Mouse (Mus musculus) brain, adult 2 months (tissue): ENCODE measurements around the gene Retreg3.

Experiments used
- DNase-seq: peaks from one replicate; pipeline ENCODE4 v3.0.0; 2011; ENCODE audit warnings: low read depth, low spot score

Gene Retreg3

GRCm38 (mm10) chr11:101079746-101080145 is 39.9 kb downstream of the Retreg3 start:
- no peak for DNase-seq

- DNase-seq, result no peak
These were observed 41.6 kb downstream of the Retreg3 start, which contains the start of gene Hsd17b1 for GRCm38 (mm10) chr11:101078121-101078520. Hsd17b1 (plus strand) TSS chr11:101078411.

DNA sequence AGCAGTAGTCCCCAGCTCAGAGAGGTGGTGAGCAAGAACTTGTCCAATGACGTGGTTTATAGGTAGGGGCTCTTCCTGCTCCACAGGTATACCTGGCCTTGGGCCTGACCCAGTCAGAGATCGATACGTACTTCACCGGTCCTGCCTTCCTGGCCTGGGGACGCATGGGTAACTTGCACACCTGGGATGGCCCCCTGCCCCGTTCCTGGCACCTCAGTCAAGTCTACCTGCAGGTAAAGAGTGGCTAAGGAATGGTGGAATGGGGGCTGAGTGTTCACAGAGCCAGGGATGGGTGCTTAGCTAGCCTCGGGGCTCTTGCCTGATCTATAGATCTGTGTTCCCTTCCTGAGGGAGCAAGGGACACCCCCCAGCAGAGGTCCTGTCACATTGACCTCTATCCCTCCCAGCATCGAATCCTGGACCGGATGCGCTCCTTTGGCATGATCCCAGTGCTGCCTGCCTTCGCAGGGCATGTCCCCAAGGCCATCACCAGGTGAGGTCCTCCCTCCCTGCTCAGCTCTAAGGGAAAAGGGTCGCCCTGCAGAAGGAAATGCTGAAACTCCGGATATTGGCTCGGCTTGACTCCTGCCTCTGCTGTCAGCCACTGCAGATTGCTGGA is 47.8 kb downstream of the Retreg3 start:
- DNase-seq, result no peak

DNA sequence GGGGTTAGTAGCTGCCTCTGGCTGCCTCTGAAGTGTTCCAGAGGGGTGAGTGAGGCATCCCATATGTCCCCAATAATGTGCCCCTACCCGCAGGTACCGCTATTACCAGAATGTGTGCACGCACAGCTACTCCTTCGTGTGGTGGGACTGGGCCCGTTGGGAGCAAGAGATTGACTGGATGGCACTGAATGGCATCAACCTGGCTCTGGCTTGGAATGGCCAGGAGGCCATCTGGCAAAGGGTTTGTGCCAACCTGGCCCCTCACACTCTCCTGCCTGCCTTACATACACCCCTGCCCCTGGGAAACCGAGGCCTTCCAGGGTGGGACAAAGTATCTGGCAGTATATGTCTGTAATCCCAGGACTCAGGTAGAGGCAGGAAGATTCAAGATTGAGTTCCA is 48.7 kb downstream of the Retreg3 start:
- DNase-seq, result peak; percentile 26

- DNase-seq, result no peak
These were observed 49.5 kb downstream of the Retreg3 start for GRCm38 (mm10) chr11:101070189-101070527.

DNA sequence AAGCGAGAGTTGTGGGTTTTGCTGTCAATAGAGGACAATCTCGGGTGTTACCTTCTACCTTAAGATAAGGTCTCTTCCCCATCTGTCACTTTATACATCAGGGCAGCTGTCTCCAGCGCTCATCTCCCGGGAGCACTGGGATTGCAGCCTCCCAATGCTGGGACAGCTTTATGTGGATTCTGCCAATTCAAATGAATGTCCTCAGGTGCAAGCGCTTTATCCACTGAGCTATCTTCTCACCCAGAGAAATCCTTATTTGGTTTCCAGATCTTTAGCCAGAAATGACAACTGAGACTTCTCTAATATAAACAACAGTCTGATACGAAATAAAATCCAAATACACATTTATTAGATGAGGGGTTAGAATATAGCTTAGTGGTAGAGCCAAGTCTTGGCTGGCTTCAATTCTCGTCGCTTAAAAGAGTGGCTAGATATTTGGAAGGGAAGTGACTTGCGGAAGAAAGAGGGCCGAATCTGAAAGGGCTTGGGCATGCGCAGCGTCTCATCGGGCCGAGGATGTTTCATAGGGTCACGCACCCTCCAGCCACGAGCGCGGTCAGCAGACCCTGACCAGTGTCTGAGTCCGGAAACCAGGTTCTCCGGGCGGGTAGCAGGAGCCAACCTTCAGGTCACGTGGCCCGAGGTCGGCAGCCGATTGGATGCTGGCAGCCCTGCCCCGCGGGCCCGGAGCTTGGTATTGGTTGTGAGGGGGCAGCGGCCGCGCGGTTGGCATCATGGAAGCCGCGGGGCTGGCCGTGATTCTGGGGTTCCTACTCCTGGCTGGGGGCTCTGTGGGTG is 50.1 kb downstream of the Retreg3 start, which contains the start of gene Naglu:
Gene Naglu (plus strand): TSS at position 622 of the 798 bp plus-strand sequence.
- peak; percentile 98 for DNase-seq

DNA sequence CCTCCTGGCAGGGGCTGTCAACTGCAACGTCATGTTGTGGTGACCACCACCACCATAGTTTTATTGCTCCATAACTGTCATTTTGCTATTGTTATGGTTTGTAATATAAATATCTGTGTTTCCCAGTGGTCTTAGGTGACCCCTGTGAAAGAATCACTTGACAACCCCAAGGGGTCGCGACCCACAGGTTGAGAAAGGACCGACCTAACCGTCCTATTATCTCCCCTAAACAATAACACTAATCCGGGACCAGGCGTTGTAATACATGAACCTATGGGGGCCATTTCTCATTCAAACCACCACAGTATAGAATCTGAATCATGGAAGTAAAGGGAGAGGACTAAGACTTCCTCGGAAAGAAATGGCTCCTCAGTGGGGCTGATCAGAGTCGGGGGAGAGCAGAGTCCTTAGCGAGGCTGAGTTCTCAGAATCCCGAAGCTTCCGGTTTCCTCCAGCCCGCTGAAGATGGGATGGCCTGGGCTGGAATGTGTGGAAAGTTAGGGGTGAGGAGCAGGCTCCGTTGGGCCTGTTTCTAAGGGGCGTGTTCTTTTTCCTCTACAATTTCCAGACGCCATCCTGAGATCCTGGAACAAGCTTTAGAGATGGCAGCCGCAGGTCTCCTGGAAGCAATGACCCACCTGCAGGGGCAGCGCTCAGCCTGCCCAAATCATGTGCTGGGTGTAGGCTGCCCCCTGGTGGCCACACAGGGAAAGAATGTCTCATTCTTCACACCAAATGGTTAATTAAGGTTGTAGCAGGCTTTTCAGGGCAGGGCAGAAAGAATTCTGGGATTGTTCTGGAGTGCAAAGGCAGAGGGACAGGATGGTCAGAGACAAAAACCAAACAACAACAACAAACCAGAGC is 52.9 kb downstream of the Retreg3 start:
- peak; percentile 91 for DNase-seq

GRCm38 (mm10) chr11:101065002-101065401 is 54.7 kb downstream of the Retreg3 start:
- no peak for DNase-seq

DNA sequence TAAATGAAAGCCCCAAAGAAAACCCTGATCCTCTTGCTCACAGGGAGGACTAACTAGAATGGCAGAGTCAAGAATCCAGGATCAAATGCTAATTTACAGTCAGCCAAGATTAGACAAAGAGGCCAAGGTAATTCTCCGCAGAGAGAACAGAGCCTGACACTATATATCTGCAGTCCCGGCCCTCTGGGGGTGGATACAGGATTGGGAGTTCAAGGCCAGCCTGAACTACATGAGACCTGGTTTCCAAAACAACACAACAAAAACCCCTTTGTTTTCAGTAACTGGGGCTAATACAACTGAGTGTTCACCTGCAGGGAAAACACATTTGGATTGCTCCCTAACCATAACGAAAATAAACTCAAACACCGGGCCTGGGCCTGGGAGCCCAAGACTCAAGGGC is 55.2 kb downstream of the Retreg3 start:
- no peak for DNase-seq

DNA sequence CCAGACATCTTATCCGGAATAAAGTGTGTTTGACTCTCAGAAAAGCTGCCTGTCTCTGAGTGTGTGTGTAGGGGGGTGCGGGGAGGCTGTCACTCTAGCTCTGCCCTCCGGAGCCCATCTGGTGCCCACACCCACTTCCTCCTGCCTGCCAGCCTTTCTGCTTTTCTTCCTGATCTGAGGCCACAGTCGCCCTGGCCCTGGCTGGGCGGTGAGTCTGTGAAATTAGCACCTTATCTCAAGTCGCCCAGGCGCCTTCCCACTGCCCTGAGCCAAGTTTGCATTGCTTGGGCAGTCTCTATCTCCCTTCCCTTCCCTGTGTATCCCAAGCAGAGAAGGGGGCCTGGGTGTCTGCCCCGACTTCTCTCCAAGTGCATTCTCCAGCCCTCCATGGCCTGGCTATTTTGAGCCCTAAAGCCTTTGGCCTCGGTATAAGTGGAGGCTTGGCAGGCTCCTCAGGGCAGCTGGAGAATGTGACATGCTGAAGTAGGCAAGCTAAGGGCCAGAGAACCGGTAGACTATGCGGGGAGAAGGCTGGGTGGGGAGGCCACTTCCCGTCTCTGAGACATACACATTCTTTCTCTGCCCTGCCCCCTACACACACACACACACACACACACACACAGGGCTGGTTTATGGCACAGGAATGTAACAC is 55.9 kb downstream of the Retreg3 start:
- peak; percentile 84 for DNase-seq

DNA sequence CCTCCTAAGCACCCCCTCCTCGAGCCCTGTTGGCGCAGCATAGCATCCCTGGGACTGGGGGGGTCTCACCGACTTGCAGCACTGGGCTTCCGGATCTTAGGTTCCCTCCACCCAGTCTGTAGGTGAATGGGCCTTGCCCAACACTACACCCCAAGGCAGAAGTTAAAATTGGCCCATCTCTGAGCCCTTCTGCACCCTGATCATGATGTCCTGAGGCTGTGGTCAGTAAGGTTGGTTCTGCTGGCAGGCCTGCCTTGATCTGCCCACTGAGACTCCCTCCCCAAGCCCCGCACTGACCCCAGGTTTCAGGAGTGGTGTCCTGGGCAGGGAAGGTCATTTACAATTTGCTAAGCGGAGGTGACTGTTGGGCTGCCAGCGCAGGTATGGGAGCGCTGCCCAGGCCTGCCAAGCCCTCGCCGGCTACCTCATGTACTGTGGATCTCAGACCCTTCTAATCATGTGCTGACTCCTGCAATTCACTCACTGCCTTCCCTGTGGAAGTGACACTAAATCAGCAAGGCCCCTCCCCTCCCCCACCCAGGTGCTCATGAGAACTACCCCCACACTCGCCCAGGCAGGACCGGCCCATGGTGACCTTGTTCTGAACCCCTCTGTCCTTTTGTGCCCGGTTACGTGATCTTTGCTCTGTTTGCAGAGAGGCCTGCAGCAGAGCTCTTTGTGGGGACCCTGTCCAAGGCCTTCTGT is 56.6 kb downstream of the Retreg3 start:
- DNase-seq, result no peak

DNA sequence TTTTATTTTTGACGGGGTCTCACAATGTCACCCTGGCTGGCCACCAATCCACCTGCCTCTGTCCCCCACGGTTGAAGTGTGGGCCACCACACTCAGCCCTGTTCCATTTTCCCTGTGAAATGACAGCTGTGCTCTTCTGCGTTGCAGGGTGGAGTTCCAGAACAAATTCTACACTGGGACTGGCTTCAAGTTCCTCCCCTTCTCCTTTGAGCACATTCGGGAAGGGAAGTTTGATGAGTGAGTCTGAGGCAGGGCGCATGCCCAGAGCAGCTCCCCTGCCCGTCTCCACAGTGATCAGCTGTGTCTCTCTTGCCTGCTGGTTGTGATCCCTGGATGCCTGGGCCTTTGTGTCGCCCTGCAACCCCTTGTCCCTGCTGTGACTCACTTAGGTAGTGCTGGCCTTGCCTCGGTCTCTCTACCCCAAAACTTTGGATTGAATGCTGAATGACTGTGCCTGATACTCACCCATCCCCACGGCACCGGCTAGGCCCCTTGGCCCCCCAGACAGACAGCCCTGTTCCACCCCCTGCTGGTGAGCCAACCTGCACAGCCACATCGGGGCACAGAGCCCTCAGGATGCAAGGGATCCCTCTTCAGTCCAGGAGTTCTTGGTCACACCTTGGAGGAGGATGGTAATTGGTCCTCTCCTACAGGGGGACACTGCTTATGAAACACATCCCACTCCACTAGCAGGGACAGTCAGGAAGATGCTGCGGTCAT is 57.4 kb downstream of the Retreg3 start:
- DNase-seq, result peak; percentile 72

DNA sequence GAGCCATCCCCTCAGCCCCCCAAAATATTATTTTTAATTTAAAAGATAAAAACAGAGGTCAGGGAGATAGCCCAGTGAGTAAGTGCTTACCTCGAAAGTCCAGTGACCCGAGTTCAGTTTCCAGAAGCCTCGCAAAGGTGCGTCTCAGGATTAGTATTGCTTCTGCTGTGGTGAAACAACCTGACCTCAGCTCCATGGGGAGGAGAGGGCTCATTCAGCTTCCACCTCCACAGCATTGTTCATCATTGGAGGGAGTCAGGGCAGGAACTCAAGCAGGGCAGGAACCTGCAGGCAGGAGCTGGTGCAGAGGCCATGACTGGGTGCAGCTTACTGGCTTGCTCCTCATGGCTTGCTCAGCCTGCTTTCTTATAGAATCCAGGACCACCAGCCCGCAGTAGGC is 58.6 kb downstream of the Retreg3 start:
- DNase-seq, result no peak

DNA sequence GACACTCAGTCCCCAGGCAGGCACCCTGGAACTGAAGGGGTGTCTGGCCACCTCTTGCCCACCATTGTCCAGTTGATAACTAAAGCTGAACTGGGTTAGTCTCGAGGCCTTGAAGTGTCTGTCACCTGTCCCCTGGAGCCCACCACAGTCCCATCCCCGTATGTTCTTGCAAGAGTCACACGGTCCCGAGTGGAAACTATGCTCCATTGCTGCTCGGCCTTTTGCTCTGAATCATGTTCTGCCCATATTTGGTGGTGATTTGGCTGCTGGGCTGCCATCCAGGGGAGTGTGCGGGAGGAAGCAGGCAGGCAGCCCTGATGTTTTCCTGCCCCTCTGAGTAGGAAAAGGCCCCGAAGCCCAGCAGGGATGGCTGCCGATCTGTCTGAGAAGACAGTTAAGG is 59.6 kb downstream of the Retreg3 start:
- peak; percentile 91 for DNase-seq

DNA sequence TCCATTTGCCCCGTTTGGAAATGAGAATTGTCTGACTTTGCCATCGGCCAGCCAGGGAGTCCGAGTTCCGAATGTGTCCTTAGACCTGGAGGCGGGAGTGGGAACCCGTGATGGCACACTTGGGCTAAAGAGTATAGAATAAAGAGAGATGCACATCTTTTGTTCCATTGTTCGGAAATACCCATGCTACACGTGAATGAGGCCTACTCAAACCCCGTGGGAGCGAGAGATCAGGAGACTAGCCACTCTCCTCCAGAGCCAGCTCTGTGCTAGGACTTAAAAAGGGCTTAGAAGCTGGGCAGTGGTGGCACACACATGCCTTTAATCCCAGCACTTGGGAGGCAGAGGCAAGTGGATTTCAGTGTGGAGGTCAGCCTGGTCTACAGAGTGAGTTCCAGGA is 60.2 kb downstream of the Retreg3 start:
- DNase-seq, result no peak

- peak; percentile 33 for DNase-seq
These were observed 61.0 kb downstream of the Retreg3 start for GRCm38 (mm10) chr11:101058726-101059125.

DNA sequence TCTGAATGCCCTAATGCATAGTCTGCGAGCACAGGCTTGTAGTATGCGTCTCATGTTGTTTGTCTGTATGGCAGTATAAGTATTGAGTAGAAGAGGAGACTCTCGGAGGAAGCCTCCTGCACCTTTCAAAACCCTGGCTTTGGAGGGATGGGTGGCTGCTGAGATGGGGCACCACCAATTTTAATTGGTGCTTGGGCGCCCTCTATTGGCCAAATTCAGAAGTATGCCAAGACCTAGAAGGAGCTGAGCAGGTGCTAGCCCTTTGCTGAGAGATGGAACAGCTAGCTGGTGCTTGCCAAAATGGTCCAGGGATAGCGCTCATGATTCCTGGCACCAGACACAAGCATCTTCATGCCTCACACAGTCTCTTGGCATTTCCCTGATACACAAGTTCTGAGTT is 61.8 kb downstream of the Retreg3 start:
- DNase-seq, result peak; percentile 92

GRCm38 (mm10) chr11:101056885-101057284 is 62.8 kb downstream of the Retreg3 start:
- peak; percentile 61 for DNase-seq

DNA sequence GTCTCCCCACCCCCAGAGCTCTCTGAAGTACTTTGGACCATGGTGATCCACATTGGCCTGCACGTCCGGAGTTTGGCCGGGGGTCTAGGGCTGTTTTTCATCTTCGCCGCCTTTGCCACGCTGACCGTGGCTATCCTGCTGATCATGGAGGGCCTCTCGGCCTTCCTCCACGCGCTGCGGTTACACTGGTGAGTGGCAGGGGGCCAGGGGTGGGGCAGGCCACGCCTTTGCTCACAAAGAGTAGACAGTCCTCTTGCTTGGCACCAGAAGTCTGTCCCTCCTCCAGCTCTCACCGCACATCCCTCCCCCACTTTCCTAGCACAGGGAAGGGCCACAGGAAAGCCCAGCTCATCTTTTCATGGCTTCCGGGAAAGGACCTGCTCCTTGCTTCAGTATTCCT is 64.3 kb downstream of the Retreg3 start:
- DNase-seq, result no peak

- no peak for DNase-seq
These were observed 65.7 kb downstream of the Retreg3 start for GRCm38 (mm10) chr11:101053974-101054373.
